Mouse (Mus musculus): ENCODE results near the gene Paqr5.

DNA sequence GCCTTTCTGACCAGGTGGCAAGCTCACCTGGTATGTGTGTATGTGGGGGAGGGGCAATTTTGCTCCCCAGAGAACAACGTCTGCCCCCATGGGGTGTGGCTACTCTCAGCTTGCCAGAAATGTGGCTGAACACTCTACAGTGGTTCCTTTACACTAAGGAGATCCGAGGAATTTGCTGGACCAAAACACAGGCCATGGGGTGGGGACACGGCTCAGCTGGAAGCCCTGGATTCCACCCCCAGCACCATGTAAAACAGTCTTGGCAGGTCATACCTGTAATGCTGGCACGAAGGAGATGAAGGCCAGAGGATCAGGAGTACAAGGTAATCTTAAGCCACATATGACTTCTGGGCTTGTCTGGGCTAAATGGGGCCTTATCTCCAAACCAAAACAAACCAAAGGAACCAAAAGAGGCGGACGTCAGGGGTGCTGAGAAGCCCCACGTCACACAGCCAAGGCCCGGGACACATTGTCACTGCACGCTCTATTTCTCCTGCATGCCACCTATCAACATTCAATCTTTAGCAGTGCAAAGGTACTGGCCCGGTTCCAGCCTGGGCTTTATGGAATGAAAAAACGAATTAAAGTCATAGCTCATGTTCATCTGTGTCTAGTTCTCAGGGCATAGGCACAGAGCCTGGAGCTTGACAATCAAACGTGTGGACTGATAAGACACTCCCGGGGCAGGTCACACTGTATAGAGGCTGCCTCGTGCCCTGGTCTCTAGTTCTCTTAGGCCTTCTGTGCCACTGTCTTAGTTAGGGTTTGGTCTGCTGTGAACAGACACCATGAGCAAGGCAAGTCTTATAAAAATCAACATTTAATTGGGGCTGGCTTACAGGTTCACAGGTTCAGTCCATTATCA is 8.2 kb downstream of the Paqr5 start:
- no peak for TF ChIP-seq CTCF (IDR thresholded peaks at IDR 0.05; ENCODE audit: insufficient read depth, low read length)
- TF ChIP-seq POLR2A (IDR thresholded peaks at IDR 0.05; ENCODE audit: borderline replicate concordance, extremely low read depth, low read depth, low read length) = no peak

Data from lung, adult 2 months (tissue).